Mouse (Mus musculus): Measurements from ENCODE around the gene Vmn2r63. TPM values are rescaled to one million over a fixed set of nuclear protein-coding genes. Genes with fewer than 3 reads are reported as not detected.

The Vmn2r63 gene
- polyA plus RNA-seq, 2 experiments = not detected

Small RNA genes within 50 kb of the gene (microRNA-seq; reads per million reads assigned to microRNA genes)
- gene Gm23256 = not detected

Other genes with a start within 250 kb of the Vmn2r63 start
- gene Zfp975, start 241.1 kb downstream of the Vmn2r63 start, polyA plus RNA-seq (2012; rRNA removed) = 2.7 and 4.5 TPM in 2 replicates
- gene Zfp975, start 241.1 kb downstream of the Vmn2r63 start, polyA plus RNA-seq (2014; fragmentation: Nextera tagmentation; extraction: Ambion mirVana) = 6.9 and 7.3 TPM in 2 replicates
- not detected in 2 replicates for gene Gm17067, start 206.8 kb downstream of the Vmn2r63 start, polyA plus RNA-seq (2012; rRNA removed)
- not detected in 2 replicates for gene Gm17067, start 206.8 kb downstream of the Vmn2r63 start, polyA plus RNA-seq (2014; fragmentation: Nextera tagmentation; extraction: Ambion mirVana)
- gene Vmn2r62, start 140.3 kb downstream of the Vmn2r63 start, polyA plus RNA-seq (2012; rRNA removed) = not detected in 2 replicates
- not detected in 2 replicates for gene Vmn2r62, start 140.3 kb downstream of the Vmn2r63 start, polyA plus RNA-seq (2014; fragmentation: Nextera tagmentation; extraction: Ambion mirVana)
- gene Gm2381, start 66.6 kb downstream of the Vmn2r63 start, polyA plus RNA-seq (2012; rRNA removed) = not detected in 2 replicates
- gene Gm2381, start 66.6 kb downstream of the Vmn2r63 start, polyA plus RNA-seq (2014; fragmentation: Nextera tagmentation; extraction: Ambion mirVana) = not detected in 2 replicates
- gene Gm9268, start 84.9 kb upstream of the Vmn2r63 start, polyA plus RNA-seq (2012; rRNA removed) = not detected in 2 replicates
- gene Gm9268, start 84.9 kb upstream of the Vmn2r63 start, polyA plus RNA-seq (2014; fragmentation: Nextera tagmentation; extraction: Ambion mirVana) = not detected in 2 replicates
- gene Zfp936, start 180.4 kb upstream of the Vmn2r63 start, polyA plus RNA-seq (2012; rRNA removed) = not detected in 2 replicates
- gene Zfp936, start 180.4 kb upstream of the Vmn2r63 start, polyA plus RNA-seq (2014; fragmentation: Nextera tagmentation; extraction: Ambion mirVana) = 0.29 TPM in 1 of 2 replicates, not detected in the other

Data from limb, embryonic 14.5 days (tissue).